Mouse (Mus musculus): ENCODE data around the gene Nrd1. TPM values are rescaled to one million over a fixed set of nuclear protein-coding genes. Genes with fewer than 3 reads are reported as not detected.
A peak's percentile ranks its signal among the peaks of the same experiment; 100 is the strongest.

The Nrd1 gene
- 100 to 1,000 TPM; 118 to 137 (median 123) TPM for total RNA-seq (2022)

DNA sequence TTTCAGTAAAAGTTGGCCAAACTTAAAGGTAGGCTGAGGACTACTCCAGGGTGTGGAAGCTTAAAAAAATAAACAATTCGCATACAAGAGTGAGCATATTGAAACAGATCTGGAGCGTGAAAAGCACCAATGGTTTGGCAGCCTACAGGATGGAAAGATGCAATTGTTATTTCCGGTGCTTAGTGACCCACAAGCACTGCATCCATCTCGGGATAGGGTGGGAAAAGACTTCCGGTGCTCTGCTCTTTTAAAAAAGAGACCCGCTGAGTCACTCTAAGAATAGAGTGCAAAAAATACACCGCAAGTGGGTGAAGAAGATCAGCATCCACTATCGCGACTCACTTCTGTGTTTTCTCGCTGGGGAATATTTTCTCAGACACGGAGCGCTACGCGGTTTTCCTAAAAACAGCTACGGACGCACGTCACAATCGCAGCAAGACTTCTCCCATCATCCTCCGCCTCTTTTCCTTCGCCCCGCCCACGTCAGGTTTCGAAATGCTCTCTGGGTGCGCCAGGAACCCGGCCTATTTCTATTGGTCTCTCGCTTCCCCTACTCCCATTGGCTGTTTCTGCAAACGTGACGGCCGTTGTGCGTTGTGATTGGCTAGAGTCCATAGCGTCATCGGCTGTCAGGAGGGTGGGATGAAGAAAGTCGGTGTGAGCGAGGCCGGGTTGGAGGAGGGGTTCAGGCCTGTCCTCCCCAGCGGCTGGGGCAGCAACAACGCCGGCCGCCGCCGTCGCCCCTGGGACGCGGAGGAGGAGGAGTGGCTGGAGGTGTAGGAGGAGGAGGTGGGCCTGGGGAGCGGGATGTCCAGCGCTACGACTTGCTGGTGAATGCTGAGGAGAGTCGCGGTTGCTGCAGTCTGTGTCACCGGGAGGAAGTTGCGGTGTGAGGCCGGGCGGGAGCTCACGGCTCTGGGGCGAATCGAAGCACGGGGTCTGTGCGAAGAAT lies at the start of gene Nrd1:
Nrd1 (plus strand) TSS at position 657 of the 952 bp plus-strand sequence.
- DNase-seq (ENCODE audit: low spot score in 2 of 2) = peak; percentile 96 to 99

DNA sequence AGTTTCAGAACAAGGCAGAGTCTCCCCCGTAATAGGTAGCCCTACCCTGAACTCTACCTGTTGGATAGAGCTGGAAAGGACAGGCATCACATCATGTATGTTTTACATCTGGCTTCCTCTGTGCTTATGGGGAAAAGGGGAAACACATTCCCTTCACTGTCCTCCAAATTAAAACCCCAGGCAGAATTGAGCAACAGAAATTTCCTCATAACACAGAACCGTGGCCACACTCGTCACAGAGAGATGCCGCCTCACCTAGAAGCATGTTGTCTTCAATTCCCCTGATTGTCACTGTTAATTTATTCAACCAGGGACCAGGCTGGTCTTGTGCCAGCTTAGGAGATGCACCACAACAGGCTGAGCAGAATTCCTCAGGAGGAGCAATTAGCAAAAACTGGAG lies 48.8 kb upstream of the Nrd1 start:
- no peak for DNase-seq (ENCODE audit: low spot score in 2 of 2)

DNA sequence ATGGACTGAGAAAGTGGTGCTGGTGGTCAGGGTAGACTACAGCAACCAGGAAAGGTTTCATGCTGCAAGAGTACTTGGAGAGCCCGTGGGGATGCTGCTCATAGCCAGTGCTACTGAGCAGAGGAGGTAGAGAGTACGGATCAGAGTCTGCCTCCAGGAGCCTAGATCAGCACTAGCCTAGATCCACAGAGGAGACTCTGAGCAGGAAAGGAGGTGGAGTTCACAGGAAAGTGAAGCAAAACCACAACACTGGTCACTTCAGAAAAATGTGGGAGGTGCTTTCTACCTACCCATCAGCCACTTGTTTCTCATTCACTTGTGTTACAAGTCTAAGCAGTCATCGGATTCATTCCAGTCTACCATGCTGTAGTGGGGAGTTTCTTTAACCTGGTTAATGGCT lies 40.8 kb upstream of the Nrd1 start:
- no peak for DNase-seq (ENCODE audit: low spot score in 2 of 2)

DNA sequence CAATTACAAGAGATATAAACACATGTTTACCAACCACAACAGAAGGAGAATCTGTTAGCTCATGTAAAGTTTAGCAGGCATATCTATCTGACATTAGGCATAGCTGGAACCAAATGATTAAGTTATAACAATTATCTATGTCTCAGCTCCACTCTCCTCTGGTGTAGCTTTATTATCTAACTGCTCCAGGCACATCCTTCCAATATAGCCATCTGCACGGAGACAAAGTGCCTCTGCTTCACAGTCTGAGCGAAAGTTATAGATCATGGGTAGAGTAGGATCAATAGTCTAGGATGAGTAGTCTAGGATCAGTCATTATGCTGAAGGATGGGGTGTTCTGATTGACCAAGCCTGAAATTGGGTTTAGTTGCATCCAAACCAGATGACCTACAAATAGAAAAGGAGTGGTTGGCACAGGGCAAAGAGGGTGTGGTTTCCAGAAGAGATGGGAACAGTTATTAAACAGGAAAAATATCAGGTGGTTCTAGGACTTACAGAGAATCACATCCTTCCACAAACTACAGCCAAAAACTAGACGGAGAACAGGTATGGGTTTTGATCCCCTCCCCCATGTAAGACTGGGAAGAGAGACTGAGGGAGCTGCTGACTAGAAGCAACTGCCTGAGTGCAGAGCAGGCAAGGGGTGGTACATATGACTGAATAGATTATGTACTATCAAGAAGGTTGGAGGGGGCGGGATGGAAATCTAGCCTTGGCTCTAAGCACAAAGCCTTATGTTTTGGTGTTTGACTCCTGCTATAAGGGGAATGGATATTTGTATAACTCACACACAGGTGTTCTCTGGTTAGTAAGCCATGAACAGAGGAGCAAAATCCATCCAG lies 39.6 kb upstream of the Nrd1 start:
- DNase-seq (ENCODE audit: low spot score in 2 of 2) = no peak

DNA sequence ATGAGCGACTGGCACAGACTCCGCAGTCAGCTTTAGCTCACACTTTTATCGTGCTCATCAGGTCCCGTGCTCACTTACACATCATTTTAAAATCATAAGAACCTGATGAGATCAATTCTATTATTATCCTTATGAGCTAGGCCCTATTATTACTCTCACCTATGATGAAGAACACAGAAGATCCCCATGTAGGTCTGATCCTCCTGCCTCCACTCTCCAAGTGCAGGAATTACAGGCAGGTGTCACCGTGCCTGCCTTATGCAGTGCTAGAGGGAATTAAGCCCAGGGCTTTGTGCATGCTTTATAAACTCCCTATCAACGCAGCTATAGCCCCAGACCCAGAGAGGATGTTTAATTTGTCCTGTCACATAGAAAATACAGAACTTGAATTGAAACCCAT lies 37.4 kb upstream of the Nrd1 start:
- no peak for DNase-seq (ENCODE audit: low spot score in 2 of 2)

DNA sequence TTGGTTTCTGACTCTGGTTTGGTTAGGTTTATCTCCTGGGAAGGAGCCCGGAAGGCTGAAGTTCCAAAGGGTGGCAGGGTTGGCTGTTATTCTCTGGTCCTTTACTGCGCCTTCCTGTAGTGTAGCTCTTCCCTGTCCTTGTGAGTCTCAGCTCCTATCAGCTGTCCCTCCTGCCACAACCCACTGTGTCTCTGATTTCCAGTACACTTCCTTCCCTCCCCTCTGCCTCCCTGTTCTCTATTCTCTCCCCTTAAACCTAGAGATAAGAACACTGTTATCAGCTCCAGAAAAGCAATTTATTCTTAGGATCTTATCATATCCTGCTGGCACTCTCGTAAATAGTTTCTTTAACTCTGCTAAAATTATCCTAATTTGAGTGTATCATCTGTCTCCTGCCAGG lies 30.9 kb upstream of the Nrd1 start:
- no peak for DNase-seq (ENCODE audit: low spot score in 2 of 2)

DNA sequence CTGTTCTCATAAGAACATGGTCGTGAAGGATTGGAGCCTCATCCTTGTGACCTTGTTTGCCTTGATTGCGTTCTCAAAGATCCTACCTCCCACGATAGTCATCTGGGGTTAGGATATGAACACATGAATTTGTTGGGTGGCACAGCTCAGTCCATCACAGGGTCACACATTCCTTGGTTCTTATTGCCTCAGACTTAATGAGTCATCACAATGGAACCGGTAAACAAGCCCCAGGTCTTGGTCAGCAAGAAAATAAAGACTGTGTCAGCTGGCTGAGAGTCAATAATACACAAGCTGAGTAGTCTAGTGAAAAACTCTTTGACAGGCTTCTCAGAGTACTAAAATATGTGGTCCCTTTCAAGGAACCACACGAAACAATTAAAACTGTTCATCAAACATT lies 29.4 kb upstream of the Nrd1 start:
- no peak for DNase-seq (ENCODE audit: low spot score in 2 of 2)

DNA sequence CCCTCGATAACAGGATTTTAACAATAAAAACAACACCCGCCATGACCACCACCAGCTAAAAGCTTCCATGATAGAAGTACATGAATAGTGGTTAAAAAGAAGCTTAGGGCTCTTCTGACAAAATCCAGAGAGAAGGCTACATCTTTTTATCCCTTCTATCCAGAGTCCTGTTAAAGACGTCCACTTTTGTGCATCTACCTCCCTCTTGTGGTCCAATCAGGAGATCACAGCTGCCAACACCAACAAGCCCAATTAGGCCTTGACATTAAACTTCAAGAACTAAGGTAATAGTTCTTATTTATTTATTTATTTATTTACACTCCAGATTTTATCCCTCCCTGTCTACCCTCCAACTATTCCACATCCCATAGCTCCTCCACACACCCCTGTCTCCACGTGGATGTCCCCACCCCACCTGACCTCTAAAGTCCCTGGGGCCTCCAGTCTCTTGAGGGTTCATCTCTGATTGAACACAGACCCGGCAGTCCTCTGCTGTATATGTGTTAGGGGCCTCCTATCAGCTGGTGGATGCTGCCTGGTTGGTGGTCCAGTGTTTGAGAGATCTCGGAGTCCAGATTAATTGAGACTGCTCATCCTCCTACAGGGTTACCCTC lies 23.9 kb upstream of the Nrd1 start:
- peak in 1 of 2 experiments; percentile 23 for DNase-seq (ENCODE audit: low spot score in 2 of 2)

DNA sequence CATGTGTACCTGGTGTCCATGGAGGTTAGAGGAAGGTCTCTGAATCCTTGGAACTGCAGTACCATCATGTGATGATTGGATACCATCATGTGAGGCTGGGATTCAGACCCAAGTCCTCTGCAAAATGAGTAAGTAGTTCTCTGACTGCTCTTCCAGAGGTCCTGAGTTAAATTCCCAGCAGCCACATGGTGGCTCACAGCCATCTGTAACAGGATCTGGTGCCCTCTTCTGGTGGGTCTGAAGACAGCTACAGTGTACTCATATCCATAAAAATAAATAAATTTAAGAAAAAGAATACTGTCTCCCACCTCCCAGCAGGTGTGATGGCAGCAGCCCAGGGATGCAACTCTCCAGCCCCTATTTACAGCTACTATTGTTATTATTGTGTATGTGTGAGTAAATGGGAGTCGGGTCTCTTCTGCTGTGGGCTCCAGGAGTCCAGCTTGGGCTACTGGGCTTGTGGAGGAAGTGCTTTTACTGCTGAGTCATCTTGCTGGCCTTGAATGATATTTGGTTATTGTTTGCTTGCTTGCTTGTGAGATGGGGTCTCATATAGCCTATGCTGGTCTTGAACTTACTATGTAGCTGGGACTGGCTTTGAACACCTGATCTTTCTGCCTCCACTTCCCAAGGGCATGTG lies 13.5 kb upstream of the Nrd1 start:
- DNase-seq (ENCODE audit: low spot score in 2 of 2) = no peak

DNA sequence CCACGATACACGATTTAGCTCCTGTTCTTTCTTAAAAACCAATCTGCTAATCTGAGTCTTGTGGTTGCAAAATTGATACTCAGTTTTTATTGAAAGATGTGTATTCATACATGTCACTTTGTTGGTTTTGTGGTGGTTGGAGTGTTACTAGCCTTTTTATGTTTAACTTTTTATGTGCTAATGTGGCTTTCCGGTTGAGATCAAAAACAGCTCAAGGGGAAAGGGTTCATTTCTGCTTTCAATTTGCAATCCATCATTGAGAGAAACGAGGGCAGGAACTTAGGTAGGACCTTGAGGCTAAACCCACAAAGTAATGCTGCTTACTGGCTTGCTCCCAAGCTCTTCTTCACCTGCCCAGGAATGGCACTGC lies 13.0 kb upstream of the Nrd1 start:
- no peak for DNase-seq (ENCODE audit: low spot score in 2 of 2)

DNA sequence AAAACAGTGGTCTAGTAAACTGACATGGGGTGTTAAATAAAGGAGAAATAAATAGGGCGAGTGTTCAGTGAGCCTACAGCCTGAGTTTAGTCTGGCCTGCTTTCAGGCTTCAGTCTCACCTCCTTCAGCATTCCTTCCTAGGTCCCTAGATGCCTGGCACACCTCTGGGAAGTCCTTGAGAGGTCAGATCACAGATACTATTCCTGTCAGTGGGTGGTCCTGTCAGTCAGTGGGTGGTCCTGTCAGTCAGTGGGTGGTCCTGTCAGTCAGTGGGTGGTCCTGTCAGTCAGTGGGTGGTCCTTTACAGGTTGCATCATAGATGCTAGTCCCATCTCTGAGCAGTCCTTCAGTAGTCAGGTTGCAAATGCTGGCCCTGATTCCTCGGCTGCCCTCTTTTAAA lies 11.0 kb upstream of the Nrd1 start:
- DNase-seq (ENCODE audit: low spot score in 2 of 2) = no peak

DNA sequence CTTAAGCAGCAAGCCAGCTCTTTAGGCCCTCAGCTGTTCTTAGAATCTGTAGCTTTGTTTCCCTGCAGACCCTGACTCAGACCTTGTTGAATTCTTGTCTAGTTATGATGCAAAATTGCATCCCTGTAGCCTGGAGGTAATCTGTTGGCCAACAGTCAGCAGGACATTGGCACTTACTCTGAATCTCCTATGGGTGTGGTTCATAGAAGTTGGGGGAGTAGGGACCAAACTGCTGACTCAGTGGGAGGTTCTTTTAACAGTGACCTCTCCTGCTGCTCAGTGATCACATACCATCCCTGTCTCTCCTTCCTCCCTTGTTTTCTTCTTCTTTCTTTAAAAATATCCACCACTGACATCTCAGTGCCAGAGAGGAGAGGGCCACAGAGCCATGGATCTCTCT lies 10.4 kb upstream of the Nrd1 start:
- DNase-seq (ENCODE audit: low spot score in 2 of 2) = no peak

DNA sequence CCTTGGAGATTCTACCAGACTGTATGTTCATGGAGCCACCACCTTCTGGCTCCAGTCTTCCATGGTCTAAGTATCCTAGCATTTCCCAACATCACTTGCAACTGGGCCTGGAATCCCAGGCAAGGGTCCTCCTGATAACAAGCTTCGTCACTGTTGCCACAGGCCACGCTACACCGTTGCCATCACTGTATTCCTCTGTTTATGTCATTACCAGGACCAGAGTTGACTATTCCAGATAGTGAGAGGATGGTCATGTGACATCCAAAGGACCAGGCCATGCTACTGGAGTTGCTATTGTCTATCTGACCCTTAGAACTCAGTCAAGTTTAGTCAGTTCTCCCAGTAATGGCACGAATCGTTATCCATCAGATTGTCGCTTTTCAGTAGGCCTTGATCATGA lies 9.9 kb upstream of the Nrd1 start:
- DNase-seq (ENCODE audit: low spot score in 2 of 2) = no peak

DNA sequence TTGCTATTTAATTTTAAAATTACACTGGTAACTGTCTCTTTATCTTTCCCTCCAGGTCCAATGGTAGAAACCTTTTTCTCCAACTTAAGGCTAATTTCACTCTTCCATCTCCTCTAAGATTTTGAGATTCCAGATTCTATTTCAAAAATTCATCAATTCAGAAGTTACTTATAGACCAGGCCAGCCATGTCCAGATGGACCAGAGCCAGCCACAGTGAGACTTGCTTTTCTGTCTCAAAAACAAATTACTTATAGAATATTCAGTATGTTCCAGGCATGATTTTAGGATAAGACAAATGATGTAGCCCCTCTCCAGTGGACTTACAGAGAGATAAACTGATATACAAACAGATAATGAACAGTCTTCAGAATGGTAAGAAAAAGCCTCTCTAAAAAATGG lies 8.6 kb upstream of the Nrd1 start:
- DNase-seq (ENCODE audit: low spot score in 2 of 2) = no peak

DNA sequence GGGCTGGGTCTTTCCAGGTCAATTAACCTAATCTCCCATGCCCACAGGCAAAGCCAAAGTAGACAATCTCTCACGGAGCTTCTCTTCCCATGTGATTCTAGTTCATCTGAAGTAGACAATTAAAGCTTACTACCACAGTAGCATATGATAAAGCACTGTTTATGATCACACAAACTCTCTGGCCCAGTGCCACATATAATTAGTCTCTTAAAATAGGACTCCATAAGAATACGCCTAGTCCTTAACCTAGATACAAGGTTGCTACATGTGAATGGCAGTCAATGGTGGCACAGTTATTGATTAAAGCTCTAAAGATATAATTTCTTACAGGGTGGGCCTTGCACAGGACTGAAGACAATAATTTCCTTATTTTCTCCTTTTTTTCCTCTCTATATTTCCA lies 7.5 kb upstream of the Nrd1 start:
- DNase-seq (ENCODE audit: low spot score in 2 of 2) = no peak

DNA sequence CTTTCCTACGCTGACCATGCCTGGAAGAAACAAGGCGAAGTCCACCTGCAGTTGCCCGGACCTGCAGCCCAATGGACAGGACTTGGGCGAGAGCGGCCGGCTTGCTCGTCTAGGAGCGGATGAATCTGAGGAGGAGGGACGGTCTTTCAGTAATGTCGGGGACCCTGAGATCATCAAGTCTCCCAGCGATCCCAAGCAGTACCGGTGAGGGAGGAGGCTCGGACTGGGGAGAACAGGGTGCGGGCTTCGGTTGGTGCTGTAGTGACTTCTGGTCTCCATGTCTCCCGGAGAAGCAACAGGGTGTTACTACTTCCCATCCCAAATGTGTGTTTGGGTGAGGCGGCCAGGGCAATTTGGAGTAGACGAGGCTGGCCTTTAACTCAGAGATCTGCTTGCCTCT lies 506 bp downstream of the Nrd1 start:
- no peak for DNase-seq (ENCODE audit: low spot score in 2 of 2)

DNA sequence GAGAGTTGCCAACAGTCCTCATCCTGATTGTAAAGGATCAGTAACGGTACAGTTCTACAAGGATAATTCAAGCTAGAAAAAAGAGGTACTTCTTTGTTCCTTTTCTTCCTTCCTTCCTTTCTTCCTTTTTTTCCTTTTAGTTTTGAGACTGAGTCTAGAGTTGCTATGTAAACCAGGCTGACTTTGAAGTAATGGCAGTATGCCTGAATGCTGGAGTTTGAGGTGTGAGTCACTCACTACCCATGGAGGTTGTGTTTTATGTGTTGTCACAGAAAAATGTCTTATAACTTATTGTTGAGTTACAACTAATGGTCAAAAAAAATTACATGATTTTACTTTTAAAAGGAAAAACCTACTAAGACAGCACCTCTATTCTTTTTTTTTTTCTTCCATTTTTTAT lies 7.6 kb downstream of the Nrd1 start:
- DNase-seq (ENCODE audit: low spot score in 2 of 2) = no peak

DNA sequence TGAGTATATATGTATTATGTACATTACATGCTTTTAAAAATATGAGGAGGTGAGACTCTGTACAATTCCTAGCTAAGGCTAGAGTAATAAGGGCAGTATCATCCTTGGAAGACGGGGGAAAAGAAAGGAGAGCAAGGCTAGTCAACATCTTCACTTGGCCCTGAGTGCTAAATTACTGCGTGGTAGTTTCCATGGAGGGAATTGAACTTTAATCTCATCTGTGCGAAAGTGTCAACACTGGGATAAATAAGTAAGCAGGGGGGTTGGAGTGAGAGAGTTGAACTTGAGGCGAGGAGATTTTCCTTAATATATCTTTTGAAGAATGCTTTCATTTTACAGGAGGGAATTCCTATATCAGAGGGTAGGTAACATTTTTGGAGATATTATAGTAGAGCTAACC lies 13.6 kb downstream of the Nrd1 start:
- DNase-seq (ENCODE audit: low spot score in 2 of 2) = no peak

DNA sequence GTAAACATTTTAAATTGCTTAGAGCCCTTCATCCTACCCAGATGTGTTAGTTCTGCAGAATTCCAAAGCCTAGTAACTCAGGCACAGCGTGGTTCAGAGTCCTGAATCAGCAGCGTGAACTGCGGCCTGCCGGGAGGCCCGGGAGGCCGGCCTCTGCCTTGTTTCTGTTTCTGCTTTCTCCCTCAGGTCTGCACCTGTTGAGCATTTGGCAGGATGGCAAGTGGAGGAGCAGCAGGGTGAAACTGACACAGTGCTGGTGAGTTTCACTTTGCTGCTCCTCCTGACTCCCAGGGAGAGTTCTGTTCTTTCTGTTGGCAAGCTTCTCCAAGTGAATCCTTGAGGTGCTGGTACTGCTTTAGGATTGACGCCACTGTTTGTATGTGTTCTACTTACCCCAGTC lies 17.0 kb downstream of the Nrd1 start:
- DNase-seq (ENCODE audit: low spot score in 2 of 2) = no peak

DNA sequence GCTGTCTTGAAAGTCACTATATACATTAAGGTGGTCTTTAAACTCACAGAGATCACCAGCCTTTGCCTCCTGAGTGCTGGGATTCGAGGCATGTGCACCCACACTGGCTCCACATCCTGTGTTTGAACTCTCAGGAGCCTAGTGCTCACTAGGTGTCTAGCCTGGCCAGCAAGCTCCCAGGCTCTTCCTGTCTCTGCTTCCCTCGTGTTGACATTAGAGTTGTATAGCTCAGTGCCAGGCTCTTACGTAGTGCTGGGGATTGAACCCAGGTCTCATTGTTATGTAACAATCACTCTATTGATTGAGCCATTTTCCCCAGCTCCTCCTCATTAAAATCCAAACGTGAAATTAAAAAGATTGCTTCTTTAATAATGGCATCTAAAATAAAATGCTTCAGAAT lies 18.8 kb downstream of the Nrd1 start:
- no peak for DNase-seq (ENCODE audit: low spot score in 2 of 2)

DNA sequence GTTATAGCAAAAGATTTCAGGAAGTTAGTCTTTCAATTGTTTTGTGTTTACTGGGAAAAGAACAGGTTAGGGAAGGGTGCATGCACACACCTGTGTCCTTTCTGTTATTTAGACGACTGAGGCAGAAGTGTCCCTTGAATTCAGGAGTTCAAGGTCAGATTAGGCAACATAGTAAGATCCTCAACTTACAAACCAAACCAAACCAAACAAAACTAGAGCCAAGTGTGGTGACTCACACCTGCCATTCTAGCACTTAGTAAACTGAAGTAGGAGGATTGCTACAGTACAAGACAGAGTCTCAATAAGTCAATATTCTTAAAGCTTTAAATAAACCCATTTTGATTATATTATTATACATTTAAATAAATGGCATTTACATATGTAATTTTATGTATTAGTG lies 21.5 kb downstream of the Nrd1 start:
- DNase-seq (ENCODE audit: low spot score in 2 of 2) = no peak

DNA sequence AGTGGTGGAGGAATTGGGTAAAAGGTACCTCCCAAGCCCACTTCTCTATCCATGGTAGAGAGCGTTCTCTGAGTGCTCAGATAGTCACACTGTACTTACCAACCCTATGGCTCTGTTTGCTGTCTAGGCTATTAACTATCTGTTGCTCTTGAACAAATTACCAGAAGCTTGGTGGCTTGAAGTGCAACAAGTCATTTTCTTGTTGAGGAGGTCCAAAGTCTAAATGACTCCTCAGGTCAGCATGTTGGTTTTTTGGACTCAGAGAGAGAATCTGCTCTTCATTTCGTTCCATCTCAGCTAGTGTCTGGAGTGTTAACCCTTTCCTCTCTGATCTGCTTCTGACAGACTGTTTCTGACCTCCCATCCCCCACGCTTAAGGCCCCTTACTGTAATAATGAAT lies 24.6 kb downstream of the Nrd1 start:
- DNase-seq (ENCODE audit: low spot score in 2 of 2) = no peak
